Mouse (Mus musculus): ENCODE measurements around the gene Csnk1d.
A peak's percentile ranks its signal among the peaks of the same experiment; 100 is the strongest.

Gene Csnk1d

GRCm38 (mm10) chr11:120951731-120952730 lies 39.1 kb downstream of the Csnk1d start:
- no peak for DNase-seq

- DNase-seq = peak in 1 of 2 experiments; percentile 38
Observed at GRCm38 (mm10) chr11:120951237-120951636, 39.9 kb downstream of the Csnk1d start.

GRCm38 (mm10) chr11:120950281-120951202 lies 40.6 kb downstream of the Csnk1d start:
- peak; percentile 89 to 94 for DNase-seq

- DNase-seq = peak in 1 of 2 experiments; percentile 17
Observed at GRCm38 (mm10) chr11:120949863-120950262, 41.3 kb downstream of the Csnk1d start.

- peak in 1 of 2 experiments; percentile 12 for DNase-seq
Observed at GRCm38 (mm10) chr11:120948861-120949851, 42.0 kb downstream of the Csnk1d start.

GRCm38 (mm10) chr11:120948328-120948727 lies 42.8 kb downstream of the Csnk1d start, which contains the start of gene Slc16a3:
TSS of gene Slc16a3 (plus strand) at chr11:120948480.
- no peak for DNase-seq

- DNase-seq = no peak
Observed at GRCm38 (mm10) chr11:120945926-120946325, 45.2 kb downstream of the Csnk1d start.

- DNase-seq = no peak
Observed at GRCm38 (mm10) chr11:120945266-120945665, 45.9 kb downstream of the Csnk1d start.

GRCm38 (mm10) chr11:120940959-120941358 lies 50.2 kb downstream of the Csnk1d start:
- no peak for DNase-seq

GRCm38 (mm10) chr11:120939712-120940341 lies 51.3 kb downstream of the Csnk1d start:
- DNase-seq = no peak

- no peak for DNase-seq
Observed at GRCm38 (mm10) chr11:120938795-120939194, 52.3 kb downstream of the Csnk1d start.

- no peak for DNase-seq
Observed at GRCm38 (mm10) chr11:120937976-120938375, 53.2 kb downstream of the Csnk1d start.

GRCm38 (mm10) chr11:120932564-120933398 lies 58.3 kb downstream of the Csnk1d start, which contains the start of gene Ccdc57:
TSS of gene Ccdc57 (minus strand) at chr11:120932872.
- peak; percentile 93 to 96 for DNase-seq

- no peak for DNase-seq
Observed at GRCm38 (mm10) chr11:120931479-120931878, 59.7 kb downstream of the Csnk1d start.

GRCm38 (mm10) chr11:120928468-120928867 lies 62.7 kb downstream of the Csnk1d start:
- no peak for DNase-seq

GRCm38 (mm10) chr11:120922528-120922927 lies 68.6 kb downstream of the Csnk1d start:
- no peak for DNase-seq

GRCm38 (mm10) chr11:120917756-120918155 lies 73.4 kb downstream of the Csnk1d start:
- DNase-seq = no peak

- no peak for DNase-seq
Observed at GRCm38 (mm10) chr11:120916477-120916876, 74.7 kb downstream of the Csnk1d start.

GRCm38 (mm10) chr11:120913796-120914195 lies 77.3 kb downstream of the Csnk1d start:
- no peak for DNase-seq

Measured in cerebellum, postnatal 25 days (tissue).